Mouse (Mus musculus): ENCODE data around the gene Tbc1d24.

DNA sequence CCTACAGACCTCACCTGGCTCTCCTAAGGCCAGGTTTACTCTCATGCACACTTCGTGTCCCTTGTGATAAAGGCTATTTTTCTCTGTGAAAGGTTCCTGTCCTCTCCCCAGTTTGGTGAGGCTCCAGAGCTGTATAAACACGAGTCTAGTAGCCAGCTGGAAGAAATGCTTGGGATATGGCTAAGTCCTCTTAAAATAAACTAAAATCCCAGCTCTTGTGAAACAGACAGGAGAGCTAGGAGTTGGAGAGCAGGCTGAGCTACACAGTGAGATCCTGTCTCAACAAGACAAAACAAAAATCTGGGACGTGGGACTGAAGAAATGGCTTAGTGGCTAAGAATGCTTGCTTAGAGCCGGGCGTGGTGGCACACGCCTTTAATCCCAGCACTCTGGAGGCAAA is 7.8 kb upstream of the Tbc1d24 start:
- TF ChIP-seq CTCF (IDR thresholded peaks at IDR 0.05; ENCODE audit: borderline replicate concordance, insufficient read depth, low read length) (no peak), POLR2A (IDR thresholded peaks at IDR 0.05; ENCODE audit: low read depth, low read length) (no peak)

Measured in embryonic fibroblast, embryonic 13.5 days (primary cell).